Mouse (Mus musculus) MEL-GATA-1-ER (cell line): Measurements from ENCODE around the gene Lce3d.

Experiments used
- DNase-seq: peaks from one replicate; pipeline ENCODE4 v3.0.0-alpha.2; 2012; ENCODE audit warnings: low read depth; ENCODE audit errors: extremely low read depth

Lce3d gene

DNA sequence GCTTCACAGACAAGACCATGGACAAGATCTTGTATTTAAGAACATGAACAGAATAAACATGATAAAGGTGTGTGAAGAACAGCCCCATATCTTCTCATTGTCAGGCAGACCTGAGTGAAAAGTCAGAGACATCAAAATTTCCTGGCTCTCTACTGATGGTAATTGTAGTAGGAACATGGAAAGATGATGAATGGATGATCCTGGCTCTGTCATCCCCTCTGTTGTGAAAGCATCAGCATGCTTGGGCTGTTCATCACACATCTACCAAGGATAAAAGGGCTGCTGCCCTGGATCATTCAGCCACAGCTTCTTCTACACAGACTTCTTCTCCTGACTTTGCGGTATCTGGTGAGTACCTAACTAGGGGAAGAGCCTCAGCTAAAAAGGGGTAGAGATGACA lies at the start of gene Lce3d:
Gene Lce3d, plus strand, starts transcription at position 301 of the 400 bp plus-strand sequence.
- no peak for DNase-seq

- no peak for DNase-seq
Measured at GRCm38 (mm10) chr3:92907571-92907970, 49.6 kb upstream of the Lce3d start.

DNA sequence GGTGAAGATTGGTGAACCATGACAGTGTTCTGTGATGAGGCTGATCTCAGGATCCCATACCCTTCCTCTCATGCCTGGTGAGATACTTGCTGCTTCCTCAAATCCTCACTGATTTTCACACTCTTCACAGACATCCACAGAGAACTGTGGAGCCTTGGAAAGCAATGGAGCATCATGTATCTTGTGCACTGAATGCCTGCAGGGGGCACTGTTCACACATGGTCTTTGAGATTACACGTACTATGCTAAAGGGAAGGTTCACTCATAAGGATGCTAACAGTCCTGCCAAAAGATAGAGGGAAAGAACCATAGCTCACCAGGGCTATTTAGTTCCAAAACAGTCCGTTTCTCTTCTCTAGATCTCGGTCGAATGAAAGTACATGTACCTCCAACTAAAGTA lies 36.8 kb upstream of the Lce3d start:
- DNase-seq = no peak

DNA sequence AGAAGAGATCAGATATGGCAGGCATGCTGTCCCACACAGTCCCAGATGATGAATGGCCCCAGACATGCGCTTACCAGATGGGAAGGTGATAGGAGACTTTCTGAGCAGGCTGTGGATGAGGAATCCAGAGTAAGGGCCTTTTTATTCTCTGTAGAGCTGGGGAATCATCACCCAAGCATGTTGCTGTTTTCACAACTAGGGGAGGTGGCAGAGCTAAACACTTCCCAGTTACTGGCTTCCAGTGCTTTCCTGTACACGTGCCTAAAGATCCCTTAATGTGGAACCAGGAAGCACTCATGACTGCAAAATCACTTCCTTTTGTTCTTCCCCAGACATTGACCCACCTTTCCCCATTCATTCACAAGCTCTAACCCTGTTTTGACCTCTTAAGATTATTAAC lies 31.1 kb upstream of the Lce3d start, which contains the start of gene Lce3a:
Gene Lce3a, minus strand, starts transcription at position 101 of the 400 bp plus-strand sequence.
- no peak for DNase-seq

DNA sequence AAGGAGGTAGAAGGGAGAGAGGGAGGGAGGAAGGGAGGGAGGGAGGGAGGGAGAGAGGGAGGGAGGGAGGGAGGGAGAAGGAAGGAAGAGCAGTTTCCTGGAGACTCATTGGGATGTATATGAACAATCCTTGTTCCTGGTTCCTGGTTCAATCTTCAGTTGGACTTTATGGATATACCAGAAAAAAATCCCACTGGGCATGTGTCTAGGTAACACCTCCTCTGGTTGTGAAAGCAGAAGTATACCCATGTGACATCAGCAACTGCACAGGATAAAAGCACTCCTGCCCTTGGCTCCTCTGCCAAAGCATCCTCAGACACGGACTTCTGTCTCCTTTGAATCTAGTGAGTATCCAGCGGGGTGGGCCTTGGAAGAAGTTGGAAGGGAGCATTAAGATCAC lies 24.5 kb upstream of the Lce3d start, which contains the start of gene Lce3b:
Gene Lce3b, plus strand, starts transcription at position 301 of the 400 bp plus-strand sequence.
- DNase-seq = no peak

DNA sequence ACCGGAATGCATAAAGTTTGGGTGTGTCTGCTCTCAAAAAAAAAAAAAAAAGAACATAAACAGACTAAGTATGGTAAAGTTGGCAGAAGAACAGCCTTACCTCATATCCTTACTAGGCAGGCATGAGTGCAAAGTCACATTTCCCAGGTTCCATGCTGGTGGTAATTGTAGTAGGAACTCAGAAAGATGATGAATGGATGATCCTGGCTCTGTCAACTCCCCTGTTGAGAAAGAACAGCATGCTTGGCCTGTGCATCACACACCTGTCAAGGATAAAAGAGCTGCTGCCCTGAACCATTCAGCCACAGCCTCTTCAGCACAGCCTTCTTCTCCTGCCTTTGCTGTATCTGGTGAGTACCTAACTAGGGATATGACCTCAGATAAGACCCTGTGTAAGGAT lies 13.0 kb upstream of the Lce3d start, which contains the start of gene Lce3c:
Gene Lce3c, plus strand, starts transcription at position 301 of the 400 bp plus-strand sequence.
- DNase-seq = no peak

DNA sequence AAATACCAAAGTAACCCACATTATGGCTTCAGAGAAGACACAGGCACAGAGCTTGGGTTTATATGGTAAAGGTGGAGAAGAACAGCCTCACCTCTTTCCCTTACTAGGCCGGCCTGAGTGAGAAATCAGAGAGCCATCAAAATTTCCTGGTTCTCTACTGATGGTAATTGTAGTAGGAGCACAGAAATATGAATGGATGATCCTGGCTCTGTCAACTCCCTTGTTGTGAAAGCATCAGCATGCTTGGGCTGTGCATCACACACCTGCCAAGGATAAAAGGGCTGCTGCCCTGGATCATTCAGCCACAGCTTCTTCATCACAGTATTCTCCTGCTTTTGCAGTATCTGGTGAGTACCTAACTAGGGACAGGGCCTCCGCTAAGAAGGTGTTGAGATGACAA lies 9.6 kb downstream of the Lce3d start, which contains the start of gene Lce3e:
Gene Lce3e, plus strand, starts transcription at position 301 of the 400 bp plus-strand sequence.
- DNase-seq = no peak

- no peak for DNase-seq
Measured at GRCm38 (mm10) chr3:92978484-92978883, 21.3 kb downstream of the Lce3d start.

GRCm38 (mm10) chr3:92991926-92992325 lies 34.7 kb downstream of the Lce3d start, which contains the start of gene Lce3f:
TSS of gene Lce3f (plus strand) at chr3:92992226.
- DNase-seq = no peak

GRCm38 (mm10) chr3:92998691-92999090 lies 41.5 kb downstream of the Lce3d start:
- DNase-seq = no peak

DNA sequence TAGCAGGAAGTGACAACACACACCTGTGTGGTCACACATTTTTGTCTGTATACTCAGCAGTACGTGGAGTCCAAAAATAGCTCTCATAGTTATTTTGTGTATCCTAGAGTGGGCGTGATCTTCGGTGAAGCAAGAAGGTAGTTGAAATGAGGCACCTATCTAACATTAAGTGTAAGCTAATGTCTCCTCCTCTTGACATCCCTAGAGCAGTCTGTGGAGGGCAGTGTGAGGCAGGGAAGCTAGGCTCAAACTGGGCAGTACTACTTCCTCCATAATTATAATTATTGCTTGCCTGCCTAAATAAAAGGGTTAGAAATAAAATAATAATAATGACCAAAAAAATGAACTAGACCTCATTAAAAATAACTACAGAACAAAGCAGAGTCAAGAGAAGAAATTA lies 43.4 kb downstream of the Lce3d start:
- DNase-seq = no peak

DNA sequence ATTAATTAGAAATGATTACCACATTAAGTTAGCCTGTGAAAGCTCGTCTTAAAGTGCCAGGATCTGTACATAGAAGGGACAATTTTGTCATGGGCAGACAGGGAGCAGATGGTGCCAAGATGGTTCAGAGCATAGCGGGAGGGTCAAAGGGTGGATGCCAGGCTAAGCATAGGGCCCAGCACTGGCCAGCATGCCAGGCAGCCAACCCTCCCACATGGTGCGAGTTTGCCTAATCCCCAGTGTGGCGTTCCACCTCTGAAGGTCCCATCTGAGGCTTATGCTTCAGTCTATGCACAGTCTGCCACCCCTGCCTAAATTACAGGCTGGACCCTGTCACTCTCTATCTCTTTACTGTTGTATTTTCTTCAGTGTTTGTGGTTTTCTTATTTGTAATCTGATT lies 45.7 kb downstream of the Lce3d start:
- DNase-seq = no peak
